Mouse (Mus musculus) central nervous system, embryonic 11.5 days (tissue): Measurements from ENCODE around the gene Pdcd1. TPM values are rescaled to one million over a fixed set of nuclear protein-coding genes. Genes with fewer than 3 reads are reported as not detected.

ENCODE experiments used
- polyA plus RNA-seq: library from polyadenylated mRNA; depleted of rRNA; stranded (reverse); fragments of >200 nt; gene quantifications from 2 replicates; pipeline ENCODE4 v1.2.3, GENCODE M21; 2012; rRNA removed

Pdcd1 gene
- polyA plus RNA-seq: 0.05 TPM in 1 of 2 replicates, not detected in the other

DNA sequence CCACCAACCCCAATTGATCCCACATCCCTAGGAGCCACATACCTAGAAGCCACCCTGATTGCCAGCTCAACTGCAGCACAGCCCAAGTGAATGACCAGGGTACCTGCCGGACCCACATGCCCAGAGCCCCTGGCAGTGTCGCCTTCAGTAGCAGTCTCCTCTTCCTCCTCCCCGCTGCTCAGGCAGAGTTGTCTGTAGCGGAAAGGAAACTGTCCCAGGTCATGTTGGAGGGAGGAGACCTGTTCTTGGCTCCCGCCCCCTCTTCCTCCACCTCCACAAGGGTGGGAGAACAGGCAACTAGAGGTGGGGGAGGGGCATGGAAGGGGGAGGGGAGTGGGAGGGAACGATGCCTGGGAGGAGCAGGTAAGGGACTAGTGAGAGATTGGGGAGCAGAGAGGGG is at the start of gene Pdcd1:
Pdcd1 (minus strand) TSS at position 181 of the 400 bp plus-strand sequence.

DNA sequence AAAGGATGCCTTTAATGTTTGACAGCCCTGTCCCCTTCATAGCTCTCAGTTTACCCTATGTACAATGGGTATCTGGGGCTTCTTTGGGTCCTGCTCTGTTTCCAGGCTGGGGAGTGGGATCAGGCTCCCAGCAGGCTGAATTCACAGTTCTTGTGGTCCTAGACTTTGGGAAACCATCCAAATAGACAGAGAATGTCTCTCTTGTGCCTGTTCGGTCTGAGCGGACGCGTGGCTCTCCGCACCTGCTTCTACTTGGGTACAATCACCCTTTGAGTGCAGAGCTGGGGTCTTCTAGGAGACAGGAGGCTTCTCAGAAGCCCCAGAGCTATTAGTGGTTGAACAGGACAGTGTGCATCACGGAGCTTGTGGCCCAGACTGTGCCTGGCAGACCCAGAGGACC is 32.2 kb downstream of the Pdcd1 start, which contains the start of gene Neu4:
Neu4 (plus strand) TSS at position 301 of the 400 bp plus-strand sequence.

DNA sequence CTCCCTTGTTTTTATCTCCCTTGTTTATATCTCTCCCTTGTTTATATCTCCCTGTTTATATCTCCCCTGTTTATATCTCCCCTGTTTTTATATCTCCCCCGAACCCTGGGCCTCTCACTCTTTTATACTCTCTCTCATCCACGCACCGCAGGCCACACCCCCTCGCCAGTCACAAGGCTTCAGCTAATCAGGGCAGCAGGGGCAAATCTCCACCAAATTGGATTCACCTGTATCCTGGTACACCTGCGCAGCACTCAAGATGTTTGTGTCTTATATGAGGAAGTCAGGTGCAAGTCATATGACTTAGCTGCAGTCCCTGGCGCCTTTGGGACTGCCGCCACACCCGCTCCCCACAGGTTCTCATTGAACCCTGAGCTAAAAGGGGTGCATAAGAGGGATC is 62.1 kb downstream of the Pdcd1 start, which contains the start of gene Gal3st2c:
Gal3st2c (plus strand) TSS at position 301 of the 400 bp plus-strand sequence.

Other genes with a start within 250 kb of the Pdcd1 start
- 17.4 and 27.6 TPM in 2 replicates for gene Ing5, start 248.6 kb downstream of the Pdcd1 start, polyA plus RNA-seq
- 14.8 and 19.2 TPM in 2 replicates for gene D2hgdh, start 227.6 kb downstream of the Pdcd1 start, polyA plus RNA-seq
- gene Gal3st2, start 191.2 kb downstream of the Pdcd1 start, polyA plus RNA-seq: 0.06 and 0.12 TPM in 2 replicates
- gene Gal3st2b, start 134.2 kb downstream of the Pdcd1 start, polyA plus RNA-seq: 0.06 TPM in 1 of 2 replicates, not detected in the other
- gene Gal3st2c, start 62.0 kb downstream of the Pdcd1 start, polyA plus RNA-seq: 0.01 TPM in 1 of 2 replicates, not detected in the other
- not detected in 2 replicates for gene Neu4, start 32.1 kb downstream of the Pdcd1 start, polyA plus RNA-seq